Mouse (Mus musculus) hematopoietic stem cell, adult 5-6 weeks (primary cell): ENCODE data around the gene Pdlim1. TPM values are rescaled to one million over a fixed set of nuclear protein-coding genes. Genes with fewer than 3 reads are reported as not detected.
"Not testable (repeated sequence)": the region's sequence is repeated elsewhere in the genome, so short reads cannot be mapped to it uniquely, and the experiment has no call there.

Experiments used
- ATAC-seq, 2 experiments: fragments of 125-278 bp in 1 of 2; replicated peaks in 1 of 2; 2 replicates each; pipeline ENCODE4 v1.8.0; 2016 to 2017; ENCODE audit warnings: inconsistent platforms in 2 of 2, mild to moderate bottlenecking in 2 of 2, moderate number of reproducible peaks in 2 of 2, low read depth in 1 of 2, moderate TSS enrichment in 1 of 2; ENCODE audit not compliant: low FRiP score in 2 of 2, poor library complexity in 2 of 2, severe bottlenecking in 2 of 2, insufficient read depth in 1 of 2, low TSS enrichment in 1 of 2
- total RNA-seq: library from RNA; stranded (forward); fragments of 172-1452, 232-1000 nt; gene quantifications from 2 replicates; pipeline ENCODE4 v1.2.3, GENCODE M21; 2017

The Pdlim1 gene
- total RNA-seq, 1 experiment from 2014 or later: 59.8 TPM

- peak; percentile 74 to 75; a peak in 3 of 4 replicates for ATAC-seq
These were observed 46.4 kb downstream of the Pdlim1 start for GRCm38 (mm10) chr19:40225102-40225760.

DNA sequence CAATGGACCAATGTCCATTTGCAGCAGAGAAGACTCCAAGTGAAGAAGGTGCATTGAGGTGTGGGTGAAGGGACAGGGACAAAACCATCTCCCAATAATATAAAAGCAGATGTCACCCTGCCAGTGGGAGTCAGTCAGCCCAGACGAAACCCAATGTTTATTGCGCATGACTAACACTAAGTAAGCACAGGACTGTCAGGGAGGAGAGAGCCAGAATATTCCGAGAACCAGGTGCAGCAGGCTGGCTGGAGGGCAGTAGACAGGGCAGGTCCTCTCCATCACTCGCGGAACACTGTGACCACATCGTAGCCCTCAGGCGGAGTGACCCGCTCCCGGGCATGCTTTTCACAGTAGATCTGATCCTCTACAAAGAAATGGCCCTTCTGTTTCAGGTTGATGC, 49.3 kb downstream of the Pdlim1 start:
- not testable (repeated sequence) for ATAC-seq

DNA sequence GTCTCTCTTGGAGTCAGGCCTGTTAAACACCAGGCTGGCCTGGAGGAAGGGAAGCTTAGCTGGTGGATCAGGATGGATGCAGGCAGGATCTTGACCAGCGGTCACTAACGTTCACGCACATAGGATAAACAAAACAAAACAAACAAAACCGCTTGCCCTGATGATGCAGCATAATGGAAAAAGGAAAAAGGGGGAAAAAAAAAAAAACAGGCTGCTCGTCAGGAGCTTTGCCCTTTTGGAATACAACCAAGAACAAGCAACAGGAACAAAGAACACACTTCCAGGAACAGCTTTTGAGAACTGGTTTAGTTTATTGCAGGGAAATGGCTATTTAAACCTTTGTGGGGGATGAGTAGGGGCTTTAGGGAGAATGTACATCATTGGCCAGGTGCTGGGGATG, 50.8 kb downstream of the Pdlim1 start:
- no peak for ATAC-seq

DNA sequence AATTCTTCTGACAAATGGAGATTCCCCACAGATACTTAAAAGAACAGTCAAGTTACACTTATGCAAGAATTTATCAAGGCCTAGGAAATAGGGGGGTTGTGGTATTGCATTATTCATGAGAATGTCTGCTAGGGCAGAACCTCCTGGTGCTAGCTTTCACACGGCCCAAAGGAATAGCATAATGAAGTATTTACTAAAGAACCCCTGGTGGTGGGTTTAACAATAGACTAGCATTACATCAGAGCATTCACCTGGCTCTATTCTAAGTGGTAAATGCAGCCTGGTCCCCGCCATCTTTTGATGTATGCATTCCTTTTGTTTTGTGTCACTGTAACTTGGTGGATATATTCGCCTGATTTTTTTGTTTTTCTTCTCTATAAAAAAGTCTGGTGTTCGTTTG, 68.7 kb downstream of the Pdlim1 start:
- ATAC-seq: not testable (repeated sequence)

DNA sequence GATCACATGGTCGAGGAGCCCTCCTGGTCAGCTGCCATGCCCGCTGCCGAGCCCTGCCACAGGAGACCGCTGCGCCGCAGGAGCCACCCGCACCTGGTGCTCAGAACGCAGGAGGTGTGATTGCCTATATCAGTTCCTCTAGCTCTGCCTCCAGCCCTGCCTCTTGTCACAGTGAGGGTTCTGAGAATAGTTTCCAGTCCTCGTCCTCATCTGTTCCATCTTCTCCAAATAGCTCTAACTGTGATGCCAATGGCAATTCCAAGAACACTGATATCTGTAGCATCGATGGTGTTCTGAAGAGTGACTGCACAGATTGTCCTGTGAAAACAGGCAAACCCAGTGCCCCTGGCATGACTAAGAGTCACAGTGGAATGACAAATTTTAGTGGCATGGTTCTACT, 81.0 kb downstream of the Pdlim1 start:
- no peak for ATAC-seq

DNA sequence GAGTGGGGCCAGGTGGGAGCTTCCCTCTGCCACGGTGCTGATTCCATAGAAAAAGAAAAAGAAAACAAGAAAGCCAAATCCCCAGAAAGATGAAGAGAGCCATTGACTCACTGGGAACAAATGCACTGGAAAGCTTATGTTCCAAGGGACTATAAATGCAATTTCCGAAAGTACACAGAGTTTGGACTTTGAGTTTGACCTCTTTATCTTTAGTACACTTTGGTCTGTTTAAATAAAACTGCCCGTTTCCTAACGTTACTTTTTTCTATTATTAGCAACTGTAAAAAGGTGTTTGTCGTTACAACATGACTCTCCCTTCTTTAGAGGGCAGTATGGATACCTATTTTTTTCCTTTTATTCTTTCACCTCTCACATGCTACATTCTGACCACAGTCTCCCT, 84.5 kb downstream of the Pdlim1 start, which contains the start of gene Cyp2c70:
TSS of gene Cyp2c70 (minus strand) at position 174 of the 400 bp plus-strand sequence.
- no peak for ATAC-seq

GRCm38 (mm10) chr19:40183600-40183999, 88.0 kb downstream of the Pdlim1 start:
- ATAC-seq: no peak

DNA sequence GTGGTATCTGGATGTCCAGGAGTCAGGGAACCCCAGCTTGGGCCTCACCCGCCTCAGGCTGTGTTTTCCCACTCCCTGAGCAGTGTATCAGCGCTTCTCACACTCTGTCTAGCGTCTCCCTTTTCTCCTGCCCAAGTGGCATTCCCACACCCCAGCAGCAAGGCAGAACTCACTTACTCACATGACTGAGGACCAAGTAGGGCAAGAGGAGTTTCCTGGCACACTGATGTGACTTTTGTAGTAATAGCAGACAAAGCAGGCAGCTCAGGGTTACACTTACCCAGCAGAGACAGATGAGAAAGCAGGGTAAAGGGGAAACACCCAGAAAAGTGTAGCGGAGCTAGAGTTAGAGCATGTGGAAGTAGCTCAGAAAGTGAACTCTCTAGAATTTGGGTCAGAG, 93.3 kb downstream of the Pdlim1 start:
- no peak for ATAC-seq

Other genes starting within 250 kb of the Pdlim1 start
- not detected in 2 replicates for gene Cyp2c54, start 198.0 kb downstream of the Pdlim1 start, total RNA-seq
- gene Cyp2c50, start 182.2 kb downstream of the Pdlim1 start, total RNA-seq: not detected in 2 replicates
- gene Cyp2c70, start 84.5 kb downstream of the Pdlim1 start, total RNA-seq: not detected in 2 replicates
- 11.6 and 12.4 TPM in 2 replicates for gene Sorbs1, start 241.9 kb upstream of the Pdlim1 start, total RNA-seq